Mouse (Mus musculus): ENCODE measurements around the gene Pbxip1.

GRCm38 (mm10) chr3:89458965-89459807 lies 22.7 kb downstream of the Pbxip1 start:
- TF ChIP-seq POLR2A (IDR thresholded peaks at IDR 0.05; ENCODE audit: borderline replicate concordance, extremely low read depth, low read depth, low read length) (peak; percentile 74; the same call in 1 of the 2 replicates), CTCF (IDR thresholded peaks at IDR 0.05; ENCODE audit: insufficient read depth, low read length) (no peak)
